Mouse (Mus musculus): ENCODE results near the gene Syt8. TPM values are rescaled to one million over a fixed set of nuclear protein-coding genes. Genes with fewer than 3 reads are reported as not detected.

Syt8 gene
- polyA plus RNA-seq, 1 experiment from 2014 or later = not detected

DNA sequence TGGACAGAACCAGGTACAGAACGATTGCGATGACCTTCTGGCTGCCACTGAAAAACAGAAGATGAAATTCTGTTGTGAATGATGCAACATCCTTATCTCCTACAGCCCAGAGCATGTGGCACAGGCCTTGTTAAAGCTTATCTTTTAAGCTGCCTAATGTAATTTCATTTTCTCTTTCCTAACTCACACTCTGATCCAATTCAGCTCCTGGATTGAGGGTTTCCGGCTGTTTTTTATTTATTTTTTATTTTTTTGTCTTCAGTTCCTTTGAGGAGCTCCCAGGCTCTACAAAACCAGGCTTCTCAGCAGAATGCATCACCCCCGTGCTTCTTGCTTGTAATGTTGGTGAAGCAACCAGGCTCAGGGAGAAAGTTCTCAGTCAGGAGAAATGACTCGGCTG is 14.8 kb upstream of the Syt8 start:
- H3K36me3 ChIP-seq (ENCODE audit: control insufficient read depth, insufficient read depth, low read length) = no peaks in the 10 kb centered on the region
- H3K4me3 ChIP-seq (ENCODE audit: low read depth, low read length) = no peak overlapping the region
- H3K4me1 ChIP-seq (ENCODE audit: control insufficient read depth, insufficient read depth, low read length) = no peaks in the 10 kb centered on the region
- H3K4me2 ChIP-seq (ENCODE audit: low read depth, low read length) = no peak overlapping the region
- H3K9me3 ChIP-seq (ENCODE audit: control insufficient read depth, low read length) = no peaks in the 10 kb centered on the region
- WGBS = 91% methylated on average over 5 of the region's 5 CpGs
- H3K9ac ChIP-seq (replicated peaks; ENCODE audit: low read depth, low read length) = no peak overlapping the region
- no peak for ATAC-seq (ENCODE audit: low read depth)
- no peak overlapping the region for H3K27ac ChIP-seq (ENCODE audit: low read depth, low read length)
- no peaks in the 10 kb centered on the region for H3K27me3 ChIP-seq (ENCODE audit: control insufficient read depth, insufficient read depth, low read length)

DNA sequence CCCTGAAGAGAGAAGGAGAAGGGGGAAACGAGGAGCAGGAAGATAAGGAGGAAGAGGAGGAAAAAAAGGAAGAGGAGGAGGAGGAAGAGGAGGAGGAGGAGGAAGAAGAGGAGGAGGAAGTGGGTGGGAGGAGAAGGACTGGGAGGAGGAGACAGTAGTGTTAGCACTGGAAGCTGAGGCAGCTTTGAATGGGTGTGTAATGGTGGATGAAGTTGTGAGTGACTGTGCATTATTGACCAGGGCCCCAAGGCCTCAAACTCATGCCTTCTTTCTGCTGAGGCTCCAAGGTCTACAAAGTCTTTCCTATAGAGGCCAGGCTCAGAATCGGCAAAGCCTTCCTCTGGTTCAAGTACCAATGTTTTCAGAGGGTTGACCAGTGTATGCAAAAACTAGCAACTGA is 12.8 kb upstream of the Syt8 start:
- Histone ChIP-seq H3K27me3 (ENCODE audit: control insufficient read depth, insufficient read depth, low read length) (no peaks in the 10 kb centered on the region), H3K4me2 (ENCODE audit: low read depth, low read length) (no peak overlapping the region), H3K9ac (replicated peaks; ENCODE audit: low read depth, low read length) (no peak overlapping the region), H3K4me1 (ENCODE audit: control insufficient read depth, insufficient read depth, low read length) (no peaks in the 10 kb centered on the region), H3K36me3 (ENCODE audit: control insufficient read depth, insufficient read depth, low read length) (no peaks in the 10 kb centered on the region), H3K4me3 (ENCODE audit: low read depth, low read length) (no peak overlapping the region), H3K9me3 (ENCODE audit: control insufficient read depth, low read length) (no peaks in the 10 kb centered on the region), H3K27ac (ENCODE audit: low read depth, low read length) (no peak overlapping the region)
- 79% methylated on average over 2 of the region's 2 CpGs for WGBS
- ATAC-seq (ENCODE audit: low read depth) = no peak

DNA sequence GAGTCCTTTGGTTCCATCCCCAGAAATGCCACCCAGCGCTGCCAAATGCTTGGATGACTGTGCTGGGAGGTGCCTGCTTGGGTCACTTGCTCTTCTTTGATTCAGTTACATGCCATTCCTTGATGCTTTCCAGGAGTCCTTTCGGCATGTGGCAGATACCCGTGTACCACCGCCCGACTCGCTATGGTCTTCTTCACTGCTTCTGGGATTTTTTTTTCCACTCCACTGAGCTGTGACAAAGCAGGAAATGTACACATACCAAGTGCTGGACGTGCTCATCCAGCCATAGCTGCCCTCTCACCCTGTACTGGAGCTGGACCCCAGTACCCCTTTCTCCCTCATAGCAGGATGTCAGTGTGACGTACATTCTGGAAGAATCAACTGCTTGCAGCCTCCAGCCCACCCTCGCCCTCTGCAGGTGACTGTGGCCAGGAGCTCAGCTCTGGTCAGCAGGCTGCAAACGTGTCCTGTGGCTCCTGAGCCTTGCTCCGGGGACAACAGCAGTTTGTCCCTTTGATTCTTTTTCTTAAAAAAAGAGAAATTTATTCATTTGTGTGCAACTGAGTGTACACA is 8.9 kb upstream of the Syt8 start:
- H3K4me3 ChIP-seq (ENCODE audit: low read depth, low read length) = no peak overlapping the region
- no peaks in the 10 kb centered on the region for H3K9me3 ChIP-seq (ENCODE audit: control insufficient read depth, low read length)
- peaks cover 9% of the 10 kb centered on the region for H3K4me1 ChIP-seq (ENCODE audit: control insufficient read depth, insufficient read depth, low read length)
- ATAC-seq (ENCODE audit: low read depth) = no peak
- H3K9ac ChIP-seq (replicated peaks; ENCODE audit: low read depth, low read length) = no peak overlapping the region
- H3K4me2 ChIP-seq (ENCODE audit: low read depth, low read length) = no peak overlapping the region
- no peak overlapping the region for H3K27ac ChIP-seq (ENCODE audit: low read depth, low read length)
- WGBS = 60% methylated on average over 11 of the region's 11 CpGs
- no peaks in the 10 kb centered on the region for H3K27me3 ChIP-seq (ENCODE audit: control insufficient read depth, insufficient read depth, low read length)
- H3K36me3 ChIP-seq (ENCODE audit: control insufficient read depth, insufficient read depth, low read length) = no peaks in the 10 kb centered on the region

DNA sequence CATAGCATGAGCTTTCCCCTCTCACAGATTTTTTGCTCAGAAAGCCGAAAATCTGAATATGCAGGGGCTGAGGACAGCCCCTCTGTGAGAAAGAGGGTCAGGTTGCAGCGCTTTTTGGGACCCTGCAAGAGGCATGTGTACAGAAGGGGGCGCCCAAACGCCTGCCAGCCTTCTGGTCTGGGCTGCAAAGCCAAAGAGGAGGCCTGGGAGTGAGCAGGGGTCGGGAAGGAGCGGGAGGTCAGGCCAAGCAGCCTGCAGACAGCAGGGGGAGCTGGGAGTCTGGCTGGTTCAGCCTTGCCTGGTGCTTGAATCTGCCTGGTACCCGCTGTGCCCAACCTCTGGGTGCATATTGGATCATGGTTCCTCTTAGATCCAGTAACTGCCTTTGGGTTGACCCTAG is 6.4 kb upstream of the Syt8 start:
- Histone ChIP-seq H3K4me1 (ENCODE audit: control insufficient read depth, insufficient read depth, low read length) (peaks cover 13% of the 10 kb centered on the region), H3K9me3 (ENCODE audit: control insufficient read depth, low read length) (no peaks in the 10 kb centered on the region), H3K27ac (ENCODE audit: low read depth, low read length) (no peak overlapping the region), H3K9ac (replicated peaks; ENCODE audit: low read depth, low read length) (no peak overlapping the region), H3K36me3 (ENCODE audit: control insufficient read depth, insufficient read depth, low read length) (no peaks in the 10 kb centered on the region), H3K4me2 (ENCODE audit: low read depth, low read length) (no peak overlapping the region), H3K4me3 (ENCODE audit: low read depth, low read length) (no peak overlapping the region), H3K27me3 (ENCODE audit: control insufficient read depth, insufficient read depth, low read length) (no peaks in the 10 kb centered on the region)
- no peak for ATAC-seq (ENCODE audit: low read depth)
- WGBS = 10% methylated on average over 7 of the region's 7 CpGs

DNA sequence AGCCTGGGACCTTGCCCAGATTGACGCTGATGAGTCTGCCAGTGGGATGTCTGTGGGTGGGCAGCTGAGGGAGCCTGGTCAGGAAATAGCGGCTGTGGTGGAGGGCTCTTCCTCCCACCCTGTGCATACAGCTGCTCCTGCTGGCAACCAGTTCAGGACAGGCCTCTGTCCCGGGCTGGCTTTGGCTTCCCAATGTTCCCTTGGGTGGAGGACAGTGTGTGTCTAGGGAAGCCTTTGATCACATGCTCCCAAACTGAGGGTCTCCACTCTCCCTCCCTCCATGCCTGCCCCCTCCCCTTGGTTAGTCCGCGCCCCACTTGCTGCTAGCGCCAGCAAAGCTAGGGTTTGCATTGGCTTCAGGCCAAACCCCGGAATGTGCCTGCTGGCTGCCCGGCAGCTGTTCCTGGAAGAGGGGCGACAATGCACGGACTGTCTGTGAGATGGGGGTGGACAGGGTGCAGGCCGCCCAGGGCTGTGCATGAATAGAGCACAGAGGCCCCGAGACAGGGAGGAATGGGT is 4.4 kb upstream of the Syt8 start:
- 0 out of 2 replicates have a peak overlapping the region, but pooled peaks have one; percentile 4 for H3K4me2 ChIP-seq (ENCODE audit: low read depth, low read length)
- H3K4me3 ChIP-seq (ENCODE audit: low read depth, low read length) = no peak overlapping the region
- peak overlapping the region; percentile 23; the same call in 1 of the 2 replicates for H3K27ac ChIP-seq (ENCODE audit: low read depth, low read length)
- no peak overlapping the region for H3K9ac ChIP-seq (replicated peaks; ENCODE audit: low read depth, low read length)
- no peaks in the 10 kb centered on the region for H3K27me3 ChIP-seq (ENCODE audit: control insufficient read depth, insufficient read depth, low read length)
- WGBS = 36% methylated on average over 12 of the region's 12 CpGs
- peaks cover 13% of the 10 kb centered on the region for H3K4me1 ChIP-seq (ENCODE audit: control insufficient read depth, insufficient read depth, low read length)
- H3K36me3 ChIP-seq (ENCODE audit: control insufficient read depth, insufficient read depth, low read length) = no peaks in the 10 kb centered on the region
- H3K9me3 ChIP-seq (ENCODE audit: control insufficient read depth, low read length) = no peaks in the 10 kb centered on the region
- peak; percentile 85 for ATAC-seq (ENCODE audit: low read depth)

DNA sequence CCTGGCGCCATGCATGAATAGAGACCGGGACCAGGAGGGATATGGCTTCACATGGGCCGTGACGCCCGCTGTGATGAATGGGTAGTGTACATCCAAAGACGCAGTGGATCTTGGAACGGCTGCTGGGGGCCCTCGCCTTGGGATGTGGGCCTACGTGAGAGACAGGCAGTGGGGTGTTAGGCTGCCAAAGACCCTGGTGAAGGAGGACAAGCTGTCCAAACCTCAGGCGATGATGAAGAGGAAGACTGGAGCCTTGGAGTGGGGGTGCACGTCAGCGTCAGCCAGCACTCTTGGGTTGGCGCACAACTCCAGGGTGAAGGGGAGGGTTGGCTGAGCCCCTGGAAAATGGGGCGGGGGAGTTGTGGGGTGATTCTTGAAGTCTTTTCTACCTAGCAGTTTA is 3.5 kb upstream of the Syt8 start:
- H3K9me3 ChIP-seq (ENCODE audit: control insufficient read depth, low read length) = no peaks in the 10 kb centered on the region
- H3K9ac ChIP-seq (replicated peaks; ENCODE audit: low read depth, low read length) = no peak overlapping the region
- H3K27me3 ChIP-seq (ENCODE audit: control insufficient read depth, insufficient read depth, low read length) = no peaks in the 10 kb centered on the region
- no peak overlapping the region; the same call in 1 of the 2 replicates for H3K27ac ChIP-seq (ENCODE audit: low read depth, low read length)
- 80% methylated on average over 14 of the region's 14 CpGs for WGBS
- H3K36me3 ChIP-seq (ENCODE audit: control insufficient read depth, insufficient read depth, low read length) = no peaks in the 10 kb centered on the region
- H3K4me1 ChIP-seq (ENCODE audit: control insufficient read depth, insufficient read depth, low read length) = peaks cover 13% of the 10 kb centered on the region
- ATAC-seq (ENCODE audit: low read depth) = no peak
- no peak overlapping the region for H3K4me2 ChIP-seq (ENCODE audit: low read depth, low read length)
- H3K4me3 ChIP-seq (ENCODE audit: low read depth, low read length) = no peak overlapping the region

DNA sequence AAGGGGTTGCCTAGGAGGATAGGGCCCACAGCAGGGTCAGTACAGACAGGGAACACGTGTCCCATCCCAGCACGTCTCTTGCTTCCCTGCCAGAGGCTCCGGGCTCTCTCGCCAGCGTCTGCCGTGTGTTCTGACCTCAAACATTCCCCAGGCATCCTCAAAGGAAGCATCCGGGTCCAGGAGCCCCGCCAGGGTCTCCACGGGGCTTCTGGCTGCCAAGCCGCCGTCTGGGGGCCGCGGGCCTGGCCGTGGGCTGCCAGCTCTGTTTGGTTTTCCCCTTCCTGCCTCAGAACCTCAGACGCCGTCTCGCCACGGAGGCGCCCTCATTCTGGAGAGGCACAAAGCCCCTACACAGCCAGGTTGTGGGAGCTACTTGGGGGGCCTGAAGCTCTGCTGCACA is 1.0 kb upstream of the Syt8 start:
- Histone ChIP-seq H3K4me3 (ENCODE audit: low read depth, low read length) (no peak overlapping the region), H3K9ac (replicated peaks; ENCODE audit: low read depth, low read length) (no peak overlapping the region), H3K4me1 (ENCODE audit: control insufficient read depth, insufficient read depth, low read length) (peaks cover 13% of the 10 kb centered on the region), H3K27ac (ENCODE audit: low read depth, low read length) (no peak overlapping the region), H3K4me2 (ENCODE audit: low read depth, low read length) (no peak overlapping the region), H3K27me3 (ENCODE audit: control insufficient read depth, insufficient read depth, low read length) (no peaks in the 10 kb centered on the region), H3K36me3 (ENCODE audit: control insufficient read depth, insufficient read depth, low read length) (no peaks in the 10 kb centered on the region), H3K9me3 (ENCODE audit: control insufficient read depth, low read length) (no peaks in the 10 kb centered on the region)
- whole genome bisulfite sequencing = 53% methylated on average over 19 of the region's 19 CpGs
- no peak for ATAC-seq (ENCODE audit: low read depth)

DNA sequence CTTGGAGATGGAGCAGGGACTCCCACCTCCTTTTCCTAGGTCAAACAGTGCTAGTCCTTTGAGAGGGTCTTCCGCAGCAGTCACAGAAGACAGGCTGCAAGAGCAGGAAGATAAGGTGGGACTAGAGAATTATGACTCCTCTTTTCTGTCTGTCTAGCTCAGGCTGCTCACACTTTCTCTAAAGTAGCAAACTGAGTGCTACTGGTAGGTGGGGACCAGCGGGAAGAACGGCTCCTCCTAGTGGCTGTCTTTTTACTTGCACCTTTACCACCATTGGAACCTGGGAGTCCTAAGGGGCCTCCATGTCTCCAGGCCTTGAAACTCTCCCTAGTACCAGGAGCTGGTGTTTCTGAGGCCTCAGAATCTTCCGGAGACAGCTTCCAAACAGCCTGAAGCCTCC is 874 bp downstream of the Syt8 start:
- WGBS = 27% methylated on average over 4 of the region's 4 CpGs
- no peak for ATAC-seq (ENCODE audit: low read depth)
- Histone ChIP-seq H3K9me3 (ENCODE audit: control insufficient read depth, low read length) (no peaks in the 10 kb centered on the region), H3K27ac (ENCODE audit: low read depth, low read length) (no peak overlapping the region), H3K4me3 (ENCODE audit: low read depth, low read length) (no peak overlapping the region), H3K4me2 (ENCODE audit: low read depth, low read length) (no peak overlapping the region), H3K9ac (replicated peaks; ENCODE audit: low read depth, low read length) (no peak overlapping the region), H3K4me1 (ENCODE audit: control insufficient read depth, insufficient read depth, low read length) (peaks cover 5% of the 10 kb centered on the region), H3K36me3 (ENCODE audit: control insufficient read depth, insufficient read depth, low read length) (no peaks in the 10 kb centered on the region), H3K27me3 (ENCODE audit: control insufficient read depth, insufficient read depth, low read length) (no peaks in the 10 kb centered on the region)

DNA sequence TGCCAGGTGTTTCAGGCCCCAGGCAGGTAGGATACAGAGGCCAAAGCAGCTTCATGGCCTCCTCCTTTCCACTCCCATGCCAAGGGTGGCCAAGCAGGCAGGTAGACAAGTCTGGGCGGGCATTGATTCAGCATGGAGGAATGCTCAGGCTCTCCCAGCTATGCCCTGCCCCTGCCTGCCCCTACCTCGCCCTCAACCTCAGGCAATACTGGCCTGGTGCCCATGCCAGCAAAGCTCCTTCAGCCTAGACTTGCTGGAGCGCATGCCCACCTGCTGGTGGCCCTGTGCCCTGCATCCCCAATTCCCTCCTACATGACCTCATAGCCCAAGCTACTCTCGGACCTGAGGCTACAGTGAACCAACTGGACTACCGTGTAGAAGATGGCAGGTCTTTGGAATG is 2.7 kb downstream of the Syt8 start:
- no peaks in the 10 kb centered on the region for H3K4me1 ChIP-seq (ENCODE audit: control insufficient read depth, insufficient read depth, low read length)
- ATAC-seq (ENCODE audit: low read depth) = no peak
- H3K4me2 ChIP-seq (ENCODE audit: low read depth, low read length) = no peak overlapping the region
- no peak overlapping the region for H3K9ac ChIP-seq (replicated peaks; ENCODE audit: low read depth, low read length)
- no peaks in the 10 kb centered on the region for H3K27me3 ChIP-seq (ENCODE audit: control insufficient read depth, insufficient read depth, low read length)
- no peak overlapping the region for H3K27ac ChIP-seq (ENCODE audit: low read depth, low read length)
- no peak overlapping the region for H3K4me3 ChIP-seq (ENCODE audit: low read depth, low read length)
- 75% methylated on average over 5 of the region's 5 CpGs for WGBS
- H3K36me3 ChIP-seq (ENCODE audit: control insufficient read depth, insufficient read depth, low read length) = no peaks in the 10 kb centered on the region
- H3K9me3 ChIP-seq (ENCODE audit: control insufficient read depth, low read length) = no peaks in the 10 kb centered on the region
